Mouse (Mus musculus) brain, embryonic 18.5 days (tissue): ENCODE measurements at regions not wholly inside any gene's neighbourhood (a gene's known extent, or its start where the extent isn't known, plus 50 kb on each side); places are given as distances from the start of the nearest gene placed in this dataset.

Experiments
- DNase-seq: peaks from one replicate; pipeline ENCODE4 v3.0.0-alpha.2; 2012; ENCODE audit warnings: low read depth, low spot score

GRCm38 (mm10) chr8:41648276-41648675 lies 231.4 kb upstream of the Frg1 start:
- no peak for DNase-seq

GRCm38 (mm10) chr8:41644626-41645025 lies 227.8 kb upstream of the Frg1 start:
- DNase-seq: no peak

GRCm38 (mm10) chr8:41623841-41624240 lies 207.0 kb upstream of the Frg1 start:
- no peak for DNase-seq

- no peak for DNase-seq
These were observed 183.4 kb upstream of the Frg1 start for GRCm38 (mm10) chr8:41600255-41600654.

GRCm38 (mm10) chr8:41594446-41594845 lies 177.6 kb upstream of the Frg1 start:
- DNase-seq: no peak

GRCm38 (mm10) chr8:41593666-41594042 lies 176.8 kb upstream of the Frg1 start:
- DNase-seq: no peak

- DNase-seq: no peak
These were observed 176.1 kb upstream of the Frg1 start for GRCm38 (mm10) chr8:41592741-41593665.

- DNase-seq: no peak
These were observed 175.3 kb upstream of the Frg1 start for GRCm38 (mm10) chr8:41592174-41592573.

GRCm38 (mm10) chr8:41588157-41588556 lies 171.3 kb upstream of the Frg1 start:
- DNase-seq: no peak

GRCm38 (mm10) chr8:41573027-41573885 lies 156.4 kb upstream of the Frg1 start:
- peak; percentile 52 for DNase-seq

- no peak for DNase-seq
These were observed 153.7 kb upstream of the Frg1 start for GRCm38 (mm10) chr8:41570566-41570965.

GRCm38 (mm10) chr8:41561995-41562394 lies 145.1 kb upstream of the Frg1 start:
- no peak for DNase-seq

- DNase-seq: no peak
These were observed 139.9 kb upstream of the Frg1 start for GRCm38 (mm10) chr8:41556819-41557218.

- DNase-seq: no peak
These were observed 136.1 kb upstream of the Frg1 start for GRCm38 (mm10) chr8:41552747-41553534.

GRCm38 (mm10) chr8:41551925-41552414 lies 135.1 kb upstream of the Frg1 start:
- no peak for DNase-seq

- DNase-seq: no peak
These were observed 133.2 kb upstream of the Frg1 start for GRCm38 (mm10) chr8:41550095-41550420.

GRCm38 (mm10) chr8:41549220-41550094 lies 132.6 kb upstream of the Frg1 start:
- DNase-seq: no peak

- no peak for DNase-seq
These were observed 131.0 kb upstream of the Frg1 start for GRCm38 (mm10) chr8:41547730-41548368.

- DNase-seq: no peak
These were observed 115.3 kb upstream of the Frg1 start for GRCm38 (mm10) chr8:41532212-41532611.

GRCm38 (mm10) chr8:41529581-41529980 lies 112.7 kb upstream of the Frg1 start:
- no peak for DNase-seq
